Comparison of ENCODE assay signal across 7 mouse cellular contexts in genomic region chr8:122433269-122433905, GRCm38 (mm10). TPM values are rescaled to one million over a fixed set of nuclear protein-coding genes. Genes with fewer than 3 reads are reported as not detected.
DNase-seq lines count a peak whose midpoint lies in the region; ATAC-seq and TF ChIP-seq lines count a peak whose summit lies in the region.

No protein-coding gene starts in this region.

- peak; percentile 39 for ATAC-seq in heart, embryonic 15.5 days (replicated peaks; ENCODE audit: insufficient number of reproducible peaks, insufficient read depth, low FRiP score, low read depth)
- no peak; the same call in 1 of the 2 replicates for ATAC-seq in liver, postnatal 0 days

- 61% methylated on average over 11 of the region's 11 CpGs for WGBS in heart, embryonic 15.5 days
- 48% methylated on average over 11 of the region's 11 CpGs for WGBS in liver, postnatal 0 days (ENCODE audit: insufficient replicate concordance)

- peak overlapping the region; percentile 76 for H3K9ac ChIP-seq in CH12.LX (ENCODE audit: insufficient read depth, low read depth)
- H3K9ac ChIP-seq in heart, embryonic 15.5 days, result peak overlapping the region; percentile 78; the same call in 1 of the 2 replicates
- H3K9ac ChIP-seq in liver, postnatal 0 days (replicated peaks), result peak overlapping the region; percentile 76; the same call in 1 of the 2 replicates

- H3K4me3 ChIP-seq in CH12.LX (replicated peaks in 1 of 3; ENCODE audit: low read depth in 2 of 3, low read length in 2 of 3, poor library complexity in 1 of 3), result peak overlapping the region; percentile 32 to 85 (median 83)
- peak overlapping the region; percentile 69; the same call in 1 of the 2 replicates for H3K4me3 ChIP-seq in heart, embryonic 15.5 days
- peak overlapping the region; percentile 66 for H3K4me3 ChIP-seq in liver, postnatal 0 days (ENCODE audit: low read depth, low read length)

- TF ChIP-seq RAD21 in CH12.LX (IDR thresholded peaks at IDR 0.05; ENCODE audit: low read depth, low read length), result peak; percentile 85

- H3K27me3 ChIP-seq in CH12.LX (replicated peaks), result no peaks in the 10 kb centered on the region
- no peaks in the 10 kb centered on the region for H3K27me3 ChIP-seq in heart, embryonic 15.5 days
- no peaks in the 10 kb centered on the region for H3K27me3 ChIP-seq in liver, postnatal 0 days (ENCODE audit: insufficient read depth, low read length)

- H3K4me1 ChIP-seq in CH12.LX (ENCODE audit: control insufficient read depth in 1 of 2, insufficient read depth in 2 of 2), result peaks cover 24 to 52% of the 10 kb centered on the region in 2 experiments
- H3K4me1 ChIP-seq in heart, embryonic 15.5 days (replicated peaks), result peaks cover 27% of the 10 kb centered on the region
- H3K4me1 ChIP-seq in liver, postnatal 0 days (ENCODE audit: insufficient read depth), result peaks cover 28% of the 10 kb centered on the region

- no peak for TF ChIP-seq EP300 in CH12.LX (IDR thresholded peaks at IDR 0.05; ENCODE audit: low read length)
- TF ChIP-seq EP300 in liver, postnatal 0 days (IDR thresholded peaks at IDR 0.05; ENCODE audit: low read depth), result no peak

- dilution Hi-C loops in CH12.LX (cut with MboI; ENCODE audit: extremely low pct_ligation_motif_present, extremely low pct_unique_long_range_greater_than_20kb, low sequenced_read_pairs), result no loop called here

- H3K36me3 ChIP-seq in CH12.LX (replicated peaks in 1 of 2; ENCODE audit: control insufficient read depth in 1 of 2, insufficient read depth in 1 of 2, low read length in 1 of 2), result peaks cover 30 to 63% of the 10 kb centered on the region in 2 experiments
- H3K36me3 ChIP-seq in heart, embryonic 15.5 days, result peaks cover 14% of the 10 kb centered on the region; the same call in 1 of the 2 replicates
- peaks cover 17% of the 10 kb centered on the region for H3K36me3 ChIP-seq in liver, postnatal 0 days (replicated peaks; ENCODE audit: insufficient read depth, low read length)

- peak overlapping the region; percentile 98 for H3K27ac ChIP-seq in CH12.LX (ENCODE audit: insufficient read depth, low read depth)
- peak overlapping the region; percentile 81 for H3K27ac ChIP-seq in heart, embryonic 15.5 days
- peak overlapping the region; percentile 94 for H3K27ac ChIP-seq in liver, postnatal 0 days (ENCODE audit: low read depth)

- H3K4me2 ChIP-seq in CH12.LX (ENCODE audit: insufficient read depth, low read depth, poor library complexity, severe bottlenecking), result peak overlapping the region; percentile 59
- H3K4me2 ChIP-seq in heart, embryonic 15.5 days, result peak overlapping the region; percentile 96
- H3K4me2 ChIP-seq in liver, postnatal 0 days (ENCODE audit: low read depth, low read length), result peak overlapping the region; percentile 90

- in situ Hi-C loops in CH12.LX (cut with MboI; ENCODE audit: low pct_ligation_motif_present, low pct_unique_long_range_greater_than_20kb, low sequenced_read_pairs), result loop anchor here (25.0 kb wide), 1 partner anchor 846 kb away; the partner anchor contains the start of genes Fbxo31 and Map1lc3b

- TF ChIP-seq POLR2A in CH12.LX (IDR thresholded peaks at IDR 0.05; ENCODE audit: low read depth, low read length), result no peak

- peaks cover 7% of the 10 kb centered on the region for H3K9me3 ChIP-seq in CH12.LX (replicated peaks; ENCODE audit: low read length)
- H3K9me3 ChIP-seq in heart, embryonic 15.5 days (replicated peaks), result no peaks in the 10 kb centered on the region
- no peaks in the 10 kb centered on the region for H3K9me3 ChIP-seq in liver, postnatal 0 days (ENCODE audit: low read length)

- TF ChIP-seq CTCF in CH12.LX (conservative IDR thresholded peaks at IDR 0.05 in 1 of 2, IDR thresholded peaks at IDR 0.05 in 1 of 2; ENCODE audit: low read depth in 2 of 2, low read length in 2 of 2), result peak in 1 of 2 experiments; percentile 82; a peak in 3 of 4 replicates
- TF ChIP-seq CTCF in liver, postnatal 0 days (IDR thresholded peaks at IDR 0.05; ENCODE audit: low read depth), result peak; percentile 56

- DNase-seq in 416B (ENCODE audit: low read depth) (peak; percentile 51), CH12.LX (ENCODE audit: extremely low read depth) (no peak)
- DNase-seq in liver, postnatal 0 days, result no peak
- DNase-seq in frontal cortex, postnatal 10 days (ENCODE audit: low spot score in 2 of 2), result no peak
- no peak for DNase-seq in adrenal gland, adult 8-10 months
- no peak for DNase-seq in left cerebral cortex, adult 18-20 months (ENCODE audit: low spot score in 2 of 2)

- peaks cover 32% of the 10 kb centered on the region for H3K79me2 ChIP-seq in CH12.LX (replicated peaks; ENCODE audit: control insufficient read depth, extremely low read depth, insufficient read depth, poor library complexity, severe bottlenecking)

TF ChIP-seq in CH12.LX, 34 proteins besides CTCF, POLR2A, EP300 and RAD21 (continues in another document):
- TF ChIP-seq NELFE (IDR thresholded peaks at IDR 0.05; ENCODE audit: low read depth, low read length) (no peak; the same call in 1 of the 2 replicates), SIN3A (IDR thresholded peaks at IDR 0.05; ENCODE audit: low read length) (peak; percentile 91), PAX5 (IDR thresholded peaks at IDR 0.05; ENCODE audit: low read length) (no peak), CHD1 (IDR thresholded peaks at IDR 0.05; ENCODE audit: low read depth, low read length) (no peak), TCF12 (IDR thresholded peaks at IDR 0.05; ENCODE audit: low read depth, low read length) (no peak), USF2 (conservative IDR thresholded peaks at IDR 0.05; ENCODE audit: low read depth, low read length) (no peak), BHLHE40 (IDR thresholded peaks at IDR 0.05; ENCODE audit: low read depth, low read length) (no peak), MAX (IDR thresholded peaks at IDR 0.05; ENCODE audit: low read length) (no peak; the same call in 1 of the 2 replicates), CHD2 (IDR thresholded peaks at IDR 0.05; ENCODE audit: low read length) (peak; percentile 16; the same call in 1 of the 2 replicates), RCOR1 (conservative IDR thresholded peaks at IDR 0.05; ENCODE audit: low read depth, low read length) (peak; percentile 8; the same call in 1 of the 2 replicates), JUN (IDR thresholded peaks at IDR 0.05; ENCODE audit: insufficient read depth, low read depth, low read length) (no peak), SMC3 (IDR thresholded peaks at IDR 0.05; ENCODE audit: low read depth, low read length) (peak; percentile 67), IRF4 (IDR thresholded peaks at IDR 0.05; ENCODE audit: low read depth, low read length) (peak; percentile 77), ELF1 (IDR thresholded peaks at IDR 0.05; ENCODE audit: low read depth, low read length) (peak; percentile 85), TBP (conservative IDR thresholded peaks at IDR 0.05; ENCODE audit: low read depth, low read length) (no peak; the same call in 1 of the 2 replicates), MYC (IDR thresholded peaks at IDR 0.05; ENCODE audit: low read depth, low read length) (no peak; the same call in none of the 2 replicates), ETS1 (conservative IDR thresholded peaks at IDR 0.05; ENCODE audit: low read depth, low read length) (no peak), MAFK (IDR thresholded peaks at IDR 0.05; ENCODE audit: insufficient replicate concordance, low read length) (peak; percentile 5; the same call in 1 of the 2 replicates)

RNA-seq across cellular contexts. Expression of gene Cyba, which starts 0.7 kb away (rescaled TPM):
- total RNA-seq in CH12.LX (2012; rRNA removed) (978 and 1,119 TPM in 2 replicates), CH12.LX (2014; rRNA removed) (450 and 466 TPM in 2 replicates)
- 848 and 1,050 TPM in 2 replicates for polyA plus RNA-seq in CH12.LX (2012; ENCODE audit: insufficient read length, low read depth)
- polyA plus RNA-seq in heart, embryonic 15.5 days (2015; fragmentation: Nextera tagmentation; extraction: Ambion mirVana), result 176 and 197 TPM in 2 replicates
- polyA plus RNA-seq in liver, postnatal 0 days (2015; fragmentation: Nextera tagmentation; extraction: Ambion mirVana), result 211 and 220 TPM in 2 replicates
- 10 to 100 TPM; 34.3 to 52.7 (median 43.6) TPM for total RNA-seq in adrenal gland, adult 8-10 months (2022)
- total RNA-seq in left cerebral cortex, adult 18-20 months (2021), result 1 to 10 TPM; 7.9 to 8.7 TPM

RNA-seq across cellular contexts. Expression of gene Mvd, which starts 9.8 kb away (rescaled TPM):
- total RNA-seq in CH12.LX (2012; rRNA removed) (42.5 and 54.0 TPM in 2 replicates), CH12.LX (2014; rRNA removed) (56.2 and 80.3 TPM in 2 replicates)
- polyA plus RNA-seq in CH12.LX (2012; ENCODE audit: insufficient read length, low read depth), result 47.3 and 50.3 TPM in 2 replicates
- 13.3 and 18.9 TPM in 2 replicates for polyA plus RNA-seq in heart, embryonic 15.5 days (2015; fragmentation: Nextera tagmentation; extraction: Ambion mirVana)
- 4.9 and 5.8 TPM in 2 replicates for polyA plus RNA-seq in liver, postnatal 0 days (2015; fragmentation: Nextera tagmentation; extraction: Ambion mirVana)
- 10 to 100 TPM; 16.7 to 33.1 (median 22.0) TPM for total RNA-seq in adrenal gland, adult 8-10 months (2022)
- total RNA-seq in left cerebral cortex, adult 18-20 months (2021), result 10 to 100 TPM; 25.3 to 27.4 TPM

RNA-seq across cellular contexts. Expression of gene Il17c, which starts 11.6 kb away (rescaled TPM):
- 0.21 TPM in 1 of 2 replicates, not detected in the other for total RNA-seq in CH12.LX (2012; rRNA removed)
- not detected in 2 replicates for total RNA-seq in CH12.LX (2014; rRNA removed)
- 0.33 TPM in 1 of 2 replicates, not detected in the other for polyA plus RNA-seq in CH12.LX (2012; ENCODE audit: insufficient read length, low read depth)
- polyA plus RNA-seq in heart, embryonic 15.5 days (2015; fragmentation: Nextera tagmentation; extraction: Ambion mirVana), result 0.34 TPM in 1 of 2 replicates, not detected in the other
- not detected in 2 replicates for polyA plus RNA-seq in liver, postnatal 0 days (2015; fragmentation: Nextera tagmentation; extraction: Ambion mirVana)
- under 1 TPM in 1 of 4 experiments, not detected in 3; 0.43 TPM for total RNA-seq in adrenal gland, adult 8-10 months (2022)
- not detected for total RNA-seq in left cerebral cortex, adult 18-20 months (2021)

RNA-seq across cellular contexts. Expression of gene Snai3, which starts 27.1 kb away (rescaled TPM):
- total RNA-seq in CH12.LX (2012; rRNA removed) (0.47 and 1.0 TPM in 2 replicates), CH12.LX (2014; rRNA removed) (0.28 and 0.44 TPM in 2 replicates)
- 0.19 and 0.49 TPM in 2 replicates for polyA plus RNA-seq in CH12.LX (2012; ENCODE audit: insufficient read length, low read depth)
- 2.0 and 2.5 TPM in 2 replicates for polyA plus RNA-seq in heart, embryonic 15.5 days (2015; fragmentation: Nextera tagmentation; extraction: Ambion mirVana)
- polyA plus RNA-seq in liver, postnatal 0 days (2015; fragmentation: Nextera tagmentation; extraction: Ambion mirVana), result 1.4 and 3.4 TPM in 2 replicates
- total RNA-seq in adrenal gland, adult 8-10 months (2022), result not detected
- under 1 TPM; 0.51 to 0.61 TPM for total RNA-seq in left cerebral cortex, adult 18-20 months (2021)

RNA-seq across cellular contexts. Expression of gene Rnf166, which starts 42.5 kb away (rescaled TPM):
- 8.5 and 9.1 TPM in 2 replicates for total RNA-seq in CH12.LX (2012; rRNA removed)
- total RNA-seq in CH12.LX (2014; rRNA removed), result 6.5 and 7.7 TPM in 2 replicates
- 12.9 and 13.0 TPM in 2 replicates for polyA plus RNA-seq in CH12.LX (2012; ENCODE audit: insufficient read length, low read depth)
- 37.0 and 44.4 TPM in 2 replicates for polyA plus RNA-seq in heart, embryonic 15.5 days (2015; fragmentation: Nextera tagmentation; extraction: Ambion mirVana)
- 18.5 and 18.9 TPM in 2 replicates for polyA plus RNA-seq in liver, postnatal 0 days (2015; fragmentation: Nextera tagmentation; extraction: Ambion mirVana)
- 10 to 100 TPM; 46.3 to 68.8 (median 57.7) TPM for total RNA-seq in adrenal gland, adult 8-10 months (2022)
- total RNA-seq in left cerebral cortex, adult 18-20 months (2021), result 10 to 100 TPM; 37.7 to 50.0 TPM

Comparison
In these comparisons a context has a peak if more than half of its experiments do, and no peak if none do; other contexts are left out.
1. RNA of gene Cyba, which starts 0.7 kb away (total RNA-seq): 450 to 1,119 TPM in CH12.LX; 34.3 to 52.7 TPM in adrenal gland, adult 8-10 months and 7.9 to 8.7 TPM in left cerebral cortex, adult 18-20 months; every median in the first group is over 4 times any median in the second.
2. Peak in every context shown above with its lines, with median percentiles within 50 percentile points of each other: H3K27ac ChIP-seq, H3K4me2 ChIP-seq, H3K4me3 ChIP-seq and H3K9ac ChIP-seq.